21 mouse cellular contexts compared by ENCODE assay signal in genomic region chr16:38352031-38352430, GRCm38 (mm10). TPM values are rescaled to one million over a fixed set of nuclear protein-coding genes. Genes with fewer than 3 reads are reported as not detected.
DNase-seq lines count a peak whose midpoint lies in the region; ATAC-seq and TF ChIP-seq lines count a peak whose summit lies in the region.
"Had no signal": no experiment of that assay in that cellular context is flagged by ENCODE, and none has a peak within 500 bp of the region (broad histone marks: within the 10 kb centered on the region; RNA-seq: fewer than 3 reads in every experiment).

No protein-coding gene starts in this region.

- H3K4me3 ChIP-seq in heart, embryonic 16.5 days (ENCODE audit: low read length), result no peak overlapping the region
- H3K4me3 ChIP-seq in liver, postnatal 0 days (ENCODE audit: low read depth, low read length), result no peak overlapping the region
- no peak overlapping the region for H3K4me3 ChIP-seq in midbrain, embryonic 15.5 days
- H3K4me3 ChIP-seq: hindbrain, embryonic 10.5 days; limb, embryonic 10.5 days had no signal

- peak; percentile 51 for DNase-seq in adrenal gland, adult 2 months
- DNase-seq in adrenal gland, postnatal 4 days (ENCODE audit: low spot score in 2 of 2), result no peak
- peak; percentile 32 for DNase-seq in kidney, adult 9 months
- no peak for DNase-seq in kidney, postnatal 10 days
- peak; percentile 11 for DNase-seq in liver, postnatal 0 days
- DNase-seq in spleen, postnatal 36 days (ENCODE audit: low spot score in 2 of 2), result no peak
- DNase-seq: lung, adult 2 months; midbrain, embryonic 14.5 days; right cerebral cortex, postnatal 4 days had no signal

- WGBS in heart, embryonic 16.5 days, result 36% methylated on average over 7 of the region's 7 CpGs
- WGBS in liver, postnatal 0 days (ENCODE audit: insufficient replicate concordance), result 85% methylated on average over 7 of the region's 7 CpGs
- WGBS in midbrain, embryonic 15.5 days, result 86% methylated on average over 7 of the region's 7 CpGs

- peaks cover 39% of the 10 kb centered on the region for H3K4me1 ChIP-seq in heart, embryonic 16.5 days (ENCODE audit: control insufficient read depth, insufficient read depth, low read length)
- peaks cover 10% of the 10 kb centered on the region for H3K4me1 ChIP-seq in liver, postnatal 0 days (ENCODE audit: insufficient read depth)
- H3K4me1 ChIP-seq in midbrain, embryonic 15.5 days, result peaks cover 11% of the 10 kb centered on the region

- ATAC-seq in heart, embryonic 16.5 days (replicated peaks; ENCODE audit: extremely low read depth, insufficient read depth, low FRiP score), result no peak
- no peak for ATAC-seq in liver, postnatal 0 days
- no peak for ATAC-seq in midbrain, embryonic 15.5 days (replicated peaks)
- ATAC-seq: Patski had no signal

- H3K27me3 ChIP-seq in heart, embryonic 16.5 days (ENCODE audit: control insufficient read depth, insufficient read depth, low read length), result no peaks in the 10 kb centered on the region
- H3K27me3 ChIP-seq in liver, postnatal 0 days (ENCODE audit: insufficient read depth, low read length), result no peaks in the 10 kb centered on the region
- H3K27me3 ChIP-seq in midbrain, embryonic 15.5 days (replicated peaks), result no peaks in the 10 kb centered on the region
- H3K27me3 ChIP-seq: Patski had no signal

- peaks cover 8% of the 10 kb centered on the region; the same call in 1 of the 2 replicates for H3K36me3 ChIP-seq in heart, embryonic 16.5 days (ENCODE audit: control insufficient read depth, insufficient read depth)
- H3K36me3 ChIP-seq in liver, postnatal 0 days (replicated peaks; ENCODE audit: insufficient read depth, low read length), result peaks cover 40% of the 10 kb centered on the region
- H3K36me3 ChIP-seq in midbrain, embryonic 15.5 days (replicated peaks), result peaks cover 18% of the 10 kb centered on the region; the same call in 1 of the 2 replicates

- no peak for TF ChIP-seq CTCF in liver, postnatal 0 days (IDR thresholded peaks at IDR 0.05; ENCODE audit: low read depth)

- no peaks in the 10 kb centered on the region for H3K9me3 ChIP-seq in heart, embryonic 16.5 days (replicated peaks; ENCODE audit: control insufficient read depth, low read length)
- H3K9me3 ChIP-seq in liver, postnatal 0 days (ENCODE audit: low read length), result no peaks in the 10 kb centered on the region
- H3K9me3 ChIP-seq in midbrain, embryonic 15.5 days, result no peaks in the 10 kb centered on the region
- H3K9me3 ChIP-seq: hindbrain, embryonic 10.5 days; limb, embryonic 10.5 days had no signal

- peak overlapping the region; percentile 6 for H3K4me2 ChIP-seq in heart, embryonic 16.5 days (ENCODE audit: low read depth, low read length)
- H3K4me2 ChIP-seq in liver, postnatal 0 days (ENCODE audit: low read depth, low read length), result no peak overlapping the region
- H3K4me2 ChIP-seq in midbrain, embryonic 15.5 days, result no peak overlapping the region

- H3K27ac ChIP-seq in heart, embryonic 16.5 days (ENCODE audit: low read length), result peak overlapping the region; percentile 92
- H3K27ac ChIP-seq in liver, postnatal 0 days (ENCODE audit: low read depth), result no peak overlapping the region; the same call in 1 of the 2 replicates
- H3K27ac ChIP-seq in midbrain, embryonic 15.5 days, result no peak overlapping the region
- H3K27ac ChIP-seq: hindbrain, embryonic 10.5 days; limb, embryonic 10.5 days had no signal

- no peak for TF ChIP-seq EP300 in liver, postnatal 0 days (IDR thresholded peaks at IDR 0.05; ENCODE audit: low read depth)

- H3K9ac ChIP-seq in heart, embryonic 16.5 days (ENCODE audit: low read length), result peak overlapping the region; percentile 2
- no peak overlapping the region for H3K9ac ChIP-seq in liver, postnatal 0 days (replicated peaks)
- H3K9ac ChIP-seq in midbrain, embryonic 15.5 days, result no peak overlapping the region

RNA-seq across cellular contexts. Expression of gene Gm21987, which starts 5.2 kb away (rescaled TPM):
- under 1 TPM in 1 of 2 experiments, not detected in 1; 0.93 TPM for total RNA-seq in adrenal gland, adult 2 months (2021)
- 4.4 TPM in 1 of 2 replicates, not detected in the other for polyA plus RNA-seq in adrenal gland, adult 2 months (2012; rRNA removed)
- not detected for total RNA-seq in adrenal gland, postnatal 4 days (2021)
- polyA plus RNA-seq in heart, embryonic 16.5 days (2015; fragmentation: Nextera tagmentation; extraction: Ambion mirVana), result 2.3 and 4.6 TPM in 2 replicates
- polyA plus RNA-seq in liver, postnatal 0 days (2015; fragmentation: Nextera tagmentation; extraction: Ambion mirVana), result not detected in 2 replicates
- polyA plus RNA-seq in midbrain, embryonic 15.5 days (2015; fragmentation: Nextera tagmentation; extraction: Ambion mirVana), result 0.77 TPM in 1 of 2 replicates, not detected in the other
- total RNA-seq: gastrocnemius, adult 18-20 months; layer of hippocampus, postnatal 10 days had no signal
- polyA plus RNA-seq: hindbrain, embryonic 10.5 days; limb, embryonic 10.5 days; lung, adult 2 months; midbrain, embryonic 14.5 days; neural tube, embryonic 11.5 days; Patski; stomach, embryonic 14.5 days; thymus, postnatal 0 days had no signal

RNA-seq across cellular contexts. Expression of gene Cox17, which starts 5.2 kb away (rescaled TPM):
- 100 to 1,000 TPM; 223 to 312 TPM for total RNA-seq in adrenal gland, adult 2 months (2021)
- 34.7 and 43.0 TPM in 2 replicates for polyA plus RNA-seq in adrenal gland, adult 2 months (2012; rRNA removed)
- total RNA-seq in adrenal gland, postnatal 4 days (2021), result 100 to 1,000 TPM; 171 to 172 TPM
- 256 and 261 TPM in 2 replicates for polyA plus RNA-seq in heart, embryonic 16.5 days (2015; fragmentation: Nextera tagmentation; extraction: Ambion mirVana)
- 274 and 276 TPM in 2 replicates for polyA plus RNA-seq in liver, postnatal 0 days (2015; fragmentation: Nextera tagmentation; extraction: Ambion mirVana)
- polyA plus RNA-seq in midbrain, embryonic 15.5 days (2015; fragmentation: Nextera tagmentation; extraction: Ambion mirVana), result 75.4 and 77.9 TPM in 2 replicates

RNA-seq across cellular contexts. Expression of gene Popdc2, which starts 10.0 kb away (rescaled TPM):
- total RNA-seq in adrenal gland, adult 2 months (2021), result 1 to 10 TPM; 1.4 to 3.6 TPM
- 2.3 and 2.9 TPM in 2 replicates for polyA plus RNA-seq in adrenal gland, adult 2 months (2012; rRNA removed)
- 1 to 10 TPM; 2.1 to 2.8 TPM for total RNA-seq in adrenal gland, postnatal 4 days (2021)
- 421 and 423 TPM in 2 replicates for polyA plus RNA-seq in heart, embryonic 16.5 days (2015; fragmentation: Nextera tagmentation; extraction: Ambion mirVana)
- 10.8 and 12.6 TPM in 2 replicates for polyA plus RNA-seq in liver, postnatal 0 days (2015; fragmentation: Nextera tagmentation; extraction: Ambion mirVana)
- 0.57 and 1.4 TPM in 2 replicates for polyA plus RNA-seq in midbrain, embryonic 15.5 days (2015; fragmentation: Nextera tagmentation; extraction: Ambion mirVana)

RNA-seq across cellular contexts. Expression of gene Maats1, which starts 10.1 kb away (rescaled TPM):
- under 1 TPM; 0.37 to 0.97 TPM for total RNA-seq in adrenal gland, adult 2 months (2021)
- 0.04 TPM in 1 of 2 replicates, not detected in the other for polyA plus RNA-seq in adrenal gland, adult 2 months (2012; rRNA removed)
- total RNA-seq in adrenal gland, postnatal 4 days (2021), result 1 to 10 TPM in 1 of 2 experiments, under 1 TPM in 1; 0.56 to 1.1 TPM
- 0.12 and 0.50 TPM in 2 replicates for polyA plus RNA-seq in heart, embryonic 16.5 days (2015; fragmentation: Nextera tagmentation; extraction: Ambion mirVana)
- polyA plus RNA-seq in liver, postnatal 0 days (2015; fragmentation: Nextera tagmentation; extraction: Ambion mirVana), result 0.04 TPM in 1 of 2 replicates, not detected in the other
- polyA plus RNA-seq in midbrain, embryonic 15.5 days (2015; fragmentation: Nextera tagmentation; extraction: Ambion mirVana), result 1.1 and 1.5 TPM in 2 replicates
- total RNA-seq: gastrocnemius, adult 18-20 months had no signal
- polyA plus RNA-seq: intestine, embryonic 14.5 days; limb, embryonic 10.5 days; stomach, embryonic 14.5 days had no signal

RNA-seq across cellular contexts. Expression of gene Nr1i2, which starts 57.4 kb away (rescaled TPM):
- total RNA-seq in adrenal gland, adult 2 months (2021), result under 1 TPM in 1 of 2 experiments, not detected in 1; 0.20 TPM
- polyA plus RNA-seq in adrenal gland, adult 2 months (2012; rRNA removed), result not detected in 2 replicates
- total RNA-seq in adrenal gland, postnatal 4 days (2021), result 1 to 10 TPM in 1 of 2 experiments, under 1 TPM in 1; 0.70 to 4.3 TPM
- polyA plus RNA-seq in heart, embryonic 16.5 days (2015; fragmentation: Nextera tagmentation; extraction: Ambion mirVana), result 0.09 TPM in 1 of 2 replicates, not detected in the other
- 13.8 and 14.6 TPM in 2 replicates for polyA plus RNA-seq in liver, postnatal 0 days (2015; fragmentation: Nextera tagmentation; extraction: Ambion mirVana)
- 0.08 TPM in 1 of 2 replicates, not detected in the other for polyA plus RNA-seq in midbrain, embryonic 15.5 days (2015; fragmentation: Nextera tagmentation; extraction: Ambion mirVana)
- total RNA-seq: layer of hippocampus, postnatal 10 days had no signal
- polyA plus RNA-seq: embryonic facial prominence, embryonic 11.5 days; hindbrain, embryonic 10.5 days; limb, embryonic 10.5 days; midbrain, embryonic 14.5 days; neural tube, embryonic 11.5 days; thymus, postnatal 0 days had no signal

Comparison
In these comparisons a context has a peak if more than half of its experiments do, and no peak if none do; other contexts are left out.
1. DNase-seq: peak in adrenal gland, adult 2 months (single experiment), kidney, adult 9 months (single experiment) and liver, postnatal 0 days (single experiment); none in adrenal gland, postnatal 4 days (0 of 2), kidney, postnatal 10 days (single experiment) and spleen, postnatal 36 days (0 of 2).
2. RNA of gene Popdc2, which starts 10.0 kb away (polyA plus RNA-seq): 421 to 423 TPM in heart, embryonic 16.5 days; 10.8 to 12.6 TPM in liver, postnatal 0 days, 2.3 to 2.9 TPM in adrenal gland, adult 2 months and 0.57 to 1.4 TPM in midbrain, embryonic 15.5 days; every median in the first group is over 10 times any median in the second.